Mouse (Mus musculus) kidney, postnatal 14 days (tissue): ENCODE measurements around the gene Nbas.

Experiments
- DNase-seq: peaks from one replicate; pipeline ENCODE4 v3.0.0; 2022; ENCODE audit warnings: mixed read lengths

Nbas gene

GRCm38 (mm10) chr12:13268826-13269449 is at the start of gene Nbas:
Nbas (plus strand) TSS chr12:13269133.
- peak; percentile 89 for DNase-seq

- DNase-seq, result no peak
Observed at GRCm38 (mm10) chr12:13242453-13242852, 26.5 kb upstream of the Nbas start.

GRCm38 (mm10) chr12:13248691-13249572 is 20.0 kb upstream of the Nbas start, which contains the start of gene Ddx1:
Ddx1 (minus strand) TSS chr12:13249213.
- DNase-seq, result peak; percentile 85

GRCm38 (mm10) chr12:13249573-13249919 is 19.4 kb upstream of the Nbas start:
- DNase-seq, result no peak

GRCm38 (mm10) chr12:13255068-13255467 is 13.9 kb upstream of the Nbas start:
- no peak for DNase-seq

GRCm38 (mm10) chr12:13255701-13256100 is 13.2 kb upstream of the Nbas start:
- no peak for DNase-seq

GRCm38 (mm10) chr12:13268412-13268811 is 521 bp upstream of the Nbas start:
- no peak for DNase-seq

GRCm38 (mm10) chr12:13269570-13270390 is 847 bp downstream of the Nbas start:
- DNase-seq, result no peak

- no peak for DNase-seq
Observed at GRCm38 (mm10) chr12:13291453-13291852, 22.5 kb downstream of the Nbas start.

GRCm38 (mm10) chr12:13293421-13293881 is 24.5 kb downstream of the Nbas start:
- DNase-seq, result no peak

- no peak for DNase-seq
Observed at GRCm38 (mm10) chr12:13303037-13303436, 34.1 kb downstream of the Nbas start.

- DNase-seq, result no peak
Observed at GRCm38 (mm10) chr12:13313966-13314365, 45.0 kb downstream of the Nbas start.

GRCm38 (mm10) chr12:13314384-13314783 is 45.5 kb downstream of the Nbas start:
- DNase-seq, result no peak

- no peak for DNase-seq
Observed at GRCm38 (mm10) chr12:13315081-13315480, 46.1 kb downstream of the Nbas start.

GRCm38 (mm10) chr12:13342535-13342934 is 73.6 kb downstream of the Nbas start:
- no peak for DNase-seq

- no peak for DNase-seq
Observed at GRCm38 (mm10) chr12:13356201-13356600, 87.3 kb downstream of the Nbas start.

GRCm38 (mm10) chr12:13356769-13357168 is 87.8 kb downstream of the Nbas start:
- DNase-seq, result no peak

- no peak for DNase-seq
Observed at GRCm38 (mm10) chr12:13357229-13357628, 88.3 kb downstream of the Nbas start.

GRCm38 (mm10) chr12:13358849-13359248 is 89.9 kb downstream of the Nbas start:
- no peak for DNase-seq

- DNase-seq, result no peak
Observed at GRCm38 (mm10) chr12:13360183-13360811, 91.4 kb downstream of the Nbas start.

GRCm38 (mm10) chr12:13381580-13381979 is 112.6 kb downstream of the Nbas start:
- no peak for DNase-seq

- DNase-seq, result no peak
Observed at GRCm38 (mm10) chr12:13382046-13382445, 113.1 kb downstream of the Nbas start.

GRCm38 (mm10) chr12:13389644-13390043 is 120.7 kb downstream of the Nbas start:
- DNase-seq, result no peak
